Mouse (Mus musculus) G1E (cell line): Measurements from ENCODE around the gene Dnajc5g. TPM values are rescaled to one million over a fixed set of nuclear protein-coding genes. Genes with fewer than 3 reads are reported as not detected.

Source experiments
- ATAC-seq: 2 replicates; pipeline ENCODE4 v1.8.0; 2016; ENCODE audit warnings: mild to moderate bottlenecking; ENCODE audit not compliant: insufficient number of reproducible peaks, poor library complexity, low FRiP score, severe bottlenecking; ENCODE audit errors: extremely low read depth
- DNase-seq: peaks from one replicate; pipeline ENCODE4 v3.0.0; 2012; ENCODE audit warnings: low spot score
- H3K27me3 ChIP-seq: 2 replicates; pipeline ENCODE4 v1.6.1; 2012; ENCODE audit warnings: mild to moderate bottlenecking, low read length, inconsistent platforms; ENCODE audit not compliant: insufficient read depth
- H3K36me3 ChIP-seq: replicated peaks from 2 replicates; pipeline ENCODE3; 2012; ENCODE audit warnings: mild to moderate bottlenecking, inconsistent platforms
- H3K4me1 ChIP-seq: 2 replicates; pipeline ENCODE4 v1.6.1; 2012; ENCODE audit warnings: low read depth, low read length, inconsistent platforms, mixed read lengths; ENCODE audit not compliant: insufficient read depth
- H3K4me3 ChIP-seq: 2 replicates; pipeline ENCODE4 v1.5.1; 2012; ENCODE audit warnings: low read depth, mild to moderate bottlenecking, inconsistent platforms, low read length, moderate library complexity, mixed read lengths
- H3K9me3 ChIP-seq: replicated peaks from 2 replicates; pipeline ENCODE4 v1.6.1; 2012; ENCODE audit warnings: inconsistent platforms
- CTCF ChIP-seq: IDR thresholded peaks from 2 replicates; pipeline ENCODE4 v1.5.1; 2012; ENCODE audit warnings: low read depth, low read length, inconsistent platforms, mixed read lengths
- GATA1 ChIP-seq: IDR thresholded peaks from 2 replicates; pipeline ENCODE4 v1.6.1; 2012; ENCODE audit warnings: borderline replicate concordance, low read length, inconsistent platforms, mixed read lengths
- GATA2 ChIP-seq: IDR thresholded peaks from 2 replicates; pipeline ENCODE4 v1.6.1; 2012; ENCODE audit warnings: low read depth, low read length, inconsistent platforms, borderline replicate concordance
- POLR2AphosphoS5 ChIP-seq: IDR thresholded peaks from 2 replicates; pipeline ENCODE4 v1.6.1; 2012; ENCODE audit warnings: low read depth, low read length, inconsistent platforms; ENCODE audit not compliant: insufficient replicate concordance
- TAL1 ChIP-seq: conservative IDR thresholded peaks from 2 replicates; pipeline ENCODE4 v1.6.1; 2012; ENCODE audit warnings: low read depth, low read length, inconsistent platforms, mixed read lengths
- polyA plus RNA-seq: library from polyadenylated mRNA; stranded (reverse); fragments of >175 nt; gene quantifications from 2 replicates; pipeline ENCODE4 v1.2.3, GENCODE M21; 2012
- total RNA-seq, 2 experiments: library from RNA; stranded (forward) in 1 of 2; stranded (reverse) in 1 of 2; fragments of 200-1000 nt in 1 of 2; fragments of >200 nt in 1 of 2; fragmentation: Nextera tagmentation in 1 of 2; gene quantifications; 2 replicates each; pipeline ENCODE4 v1.2.3; 2014 to 2017

Gene Dnajc5g
- total and polyA plus RNA-seq, 3 experiments = not detected

DNA sequence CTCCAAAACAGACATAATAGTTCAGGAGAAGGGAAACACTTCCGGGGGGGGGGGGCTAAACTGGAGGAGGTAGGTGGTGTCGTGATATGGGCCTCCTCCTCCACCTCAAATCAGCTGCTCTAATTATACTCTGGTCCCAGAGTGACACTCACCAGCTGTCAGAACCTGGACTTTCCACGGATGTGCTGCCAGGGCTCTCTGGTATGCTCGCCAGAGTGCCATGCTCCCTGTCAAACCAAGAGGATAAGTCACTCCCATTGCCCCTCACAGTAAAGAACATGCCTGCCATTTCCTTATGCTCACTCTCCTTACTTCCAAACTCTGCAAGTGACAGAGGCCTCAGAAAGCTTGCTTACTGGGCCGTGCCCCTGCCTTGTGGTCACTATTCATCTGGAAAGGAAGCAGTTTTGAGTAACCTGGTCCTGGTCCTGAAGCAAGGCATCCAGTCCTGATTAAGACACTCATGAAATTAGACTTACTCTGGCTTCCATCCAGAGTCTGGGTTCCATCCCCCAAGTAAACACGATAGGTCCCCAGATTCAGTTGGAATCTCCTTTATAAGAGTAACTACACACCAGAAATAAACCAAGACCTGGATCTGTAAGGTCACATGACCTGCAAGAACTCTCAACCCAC, 47.5 kb downstream of the Dnajc5g start:
- no peak for DNase-seq
- TF ChIP-seq GATA2 = no peak
- TF ChIP-seq GATA1 = no peak
- TF ChIP-seq POLR2AphosphoS5 = no peak
- TF ChIP-seq CTCF = no peak
- TF ChIP-seq TAL1 = no peak
- peak overlapping the region; percentile 84 for H3K4me3 ChIP-seq
- H3K4me1 ChIP-seq = peaks cover 33% of the 10 kb centered on the region
- ATAC-seq = no peak
- H3K9me3 ChIP-seq = no peaks in the 10 kb centered on the region
- no peaks in the 10 kb centered on the region for H3K27me3 ChIP-seq
- peaks cover 69% of the 10 kb centered on the region for H3K36me3 ChIP-seq

DNA sequence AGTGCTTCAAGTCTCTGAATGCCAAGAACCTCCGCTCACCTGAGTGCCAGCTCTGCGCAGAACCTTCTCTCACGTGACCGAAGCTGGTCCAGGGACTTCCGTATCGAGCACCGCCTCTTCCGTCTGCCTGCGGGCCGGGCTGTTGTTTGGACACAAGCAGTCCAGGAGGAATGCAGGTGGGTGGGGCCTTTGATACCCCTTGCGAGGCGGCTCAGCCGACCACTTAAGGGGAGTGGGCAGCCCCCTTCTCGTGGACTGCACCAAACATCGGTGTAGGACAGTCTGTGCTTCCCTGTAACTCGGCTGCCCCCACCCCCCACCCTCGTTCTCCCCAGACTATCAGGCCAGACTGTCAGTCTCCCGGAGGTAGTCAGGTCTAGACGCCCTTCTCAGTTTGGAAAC, 48.1 kb downstream of the Dnajc5g start, which contains the start of gene Mpv17:
Gene Mpv17, minus strand, starts transcription at position 100 of the 402 bp plus-strand sequence.
- H3K27me3 ChIP-seq = no peaks in the 10 kb centered on the region
- peaks cover 33% of the 10 kb centered on the region for H3K4me1 ChIP-seq
- peaks cover 72% of the 10 kb centered on the region for H3K36me3 ChIP-seq
- H3K9me3 ChIP-seq = no peaks in the 10 kb centered on the region
- no peak for TF ChIP-seq GATA1
- TF ChIP-seq GATA2 = no peak
- TF ChIP-seq POLR2AphosphoS5 = no peak
- TF ChIP-seq TAL1 = no peak
- no peak for TF ChIP-seq CTCF
- ATAC-seq = peak; percentile 92
- DNase-seq = peak; percentile 90
- H3K4me3 ChIP-seq = peak within 1 kb of the TSS; percentile 84

Other genes with a start within 250 kb of the Dnajc5g start
Only the 20 nearest of the 27 such genes appear.
- gene Cgref1, start 160.7 kb upstream of the Dnajc5g start, total RNA-seq (2014; fragmentation: Nextera tagmentation) = not detected in 2 replicates
- gene Cgref1, start 160.7 kb upstream of the Dnajc5g start, total RNA-seq (2017) = 0.33 TPM in 1 of 2 replicates, not detected in the other
- not detected in 2 replicates for gene Cgref1, start 160.7 kb upstream of the Dnajc5g start, polyA plus RNA-seq
- 50.3 and 82.7 TPM in 2 replicates for gene Preb, start 145.9 kb upstream of the Dnajc5g start, total RNA-seq (2014; fragmentation: Nextera tagmentation)
- 35.4 and 42.5 TPM in 2 replicates for gene Preb, start 145.9 kb upstream of the Dnajc5g start, total RNA-seq (2017)
- gene Preb, start 145.9 kb upstream of the Dnajc5g start, polyA plus RNA-seq = 48.9 and 74.7 TPM in 2 replicates
- not detected in 2 replicates for gene Tcf23, start 137.6 kb upstream of the Dnajc5g start, total RNA-seq (2014; fragmentation: Nextera tagmentation)
- gene Tcf23, start 137.6 kb upstream of the Dnajc5g start, total RNA-seq (2017) = 0.12 TPM in 1 of 2 replicates, not detected in the other
- gene Tcf23, start 137.6 kb upstream of the Dnajc5g start, polyA plus RNA-seq = not detected in 2 replicates
- gene Atraid, start 58.0 kb upstream of the Dnajc5g start, total RNA-seq (2014; fragmentation: Nextera tagmentation) = 81.9 and 89.6 TPM in 2 replicates
- 50.0 and 54.0 TPM in 2 replicates for gene Atraid, start 58.0 kb upstream of the Dnajc5g start, total RNA-seq (2017)
- 11.6 and 15.6 TPM in 2 replicates for gene Atraid, start 58.0 kb upstream of the Dnajc5g start, polyA plus RNA-seq
- gene Slc5a6, start 57.4 kb upstream of the Dnajc5g start, total RNA-seq (2014; fragmentation: Nextera tagmentation) = 3.2 and 4.0 TPM in 2 replicates
- 2.2 and 5.2 TPM in 2 replicates for gene Slc5a6, start 57.4 kb upstream of the Dnajc5g start, total RNA-seq (2017)
- gene Slc5a6, start 57.4 kb upstream of the Dnajc5g start, polyA plus RNA-seq = 9.5 and 11.9 TPM in 2 replicates
- 87.7 and 102 TPM in 2 replicates for gene Cad, start 51.5 kb upstream of the Dnajc5g start, total RNA-seq (2014; fragmentation: Nextera tagmentation)
- gene Cad, start 51.5 kb upstream of the Dnajc5g start, total RNA-seq (2017) = 18.5 and 20.2 TPM in 2 replicates
- gene Cad, start 51.5 kb upstream of the Dnajc5g start, polyA plus RNA-seq = 426 and 438 TPM in 2 replicates
- gene Slc30a3, start 2.0 kb downstream of the Dnajc5g start, total RNA-seq (2014; fragmentation: Nextera tagmentation) = not detected in 2 replicates
- 0.05 TPM in 1 of 2 replicates, not detected in the other for gene Slc30a3, start 2.0 kb downstream of the Dnajc5g start, total RNA-seq (2017)
- not detected in 2 replicates for gene Slc30a3, start 2.0 kb downstream of the Dnajc5g start, polyA plus RNA-seq
- gene Trim54, start 10.4 kb downstream of the Dnajc5g start, total RNA-seq (2014; fragmentation: Nextera tagmentation) = not detected in 2 replicates
- gene Trim54, start 10.4 kb downstream of the Dnajc5g start, total RNA-seq (2017) = not detected in 2 replicates
- not detected in 2 replicates for gene Trim54, start 10.4 kb downstream of the Dnajc5g start, polyA plus RNA-seq
- not detected in 2 replicates for gene Ucn, start 32.5 kb downstream of the Dnajc5g start, total RNA-seq (2014; fragmentation: Nextera tagmentation)
- gene Ucn, start 32.5 kb downstream of the Dnajc5g start, total RNA-seq (2017) = not detected in 2 replicates
- not detected in 2 replicates for gene Ucn, start 32.5 kb downstream of the Dnajc5g start, polyA plus RNA-seq
- 56.6 and 78.2 TPM in 2 replicates for gene Mpv17, start 48.0 kb downstream of the Dnajc5g start, total RNA-seq (2014; fragmentation: Nextera tagmentation)
- gene Mpv17, start 48.0 kb downstream of the Dnajc5g start, total RNA-seq (2017) = 69.8 and 70.3 TPM in 2 replicates
- 27.7 and 31.2 TPM in 2 replicates for gene Mpv17, start 48.0 kb downstream of the Dnajc5g start, polyA plus RNA-seq
- 5.4 and 7.1 TPM in 2 replicates for gene Gm29609, start 73.6 kb downstream of the Dnajc5g start, total RNA-seq (2014; fragmentation: Nextera tagmentation)
- gene Gm29609, start 73.6 kb downstream of the Dnajc5g start, total RNA-seq (2017) = 2.8 and 4.4 TPM in 2 replicates
- 4.3 and 7.2 TPM in 2 replicates for gene Gm29609, start 73.6 kb downstream of the Dnajc5g start, polyA plus RNA-seq
- gene Gtf3c2, start 73.9 kb downstream of the Dnajc5g start, total RNA-seq (2014; fragmentation: Nextera tagmentation) = 161 and 164 TPM in 2 replicates
- gene Gtf3c2, start 73.9 kb downstream of the Dnajc5g start, total RNA-seq (2017) = 51.1 and 65.1 TPM in 2 replicates
- gene Gtf3c2, start 73.9 kb downstream of the Dnajc5g start, polyA plus RNA-seq = 57.0 and 88.3 TPM in 2 replicates
- gene Snx17, start 86.9 kb downstream of the Dnajc5g start, total RNA-seq (2014; fragmentation: Nextera tagmentation) = 35.3 and 42.8 TPM in 2 replicates
- gene Snx17, start 86.9 kb downstream of the Dnajc5g start, total RNA-seq (2017) = 56.5 and 65.1 TPM in 2 replicates
- 36.0 and 37.0 TPM in 2 replicates for gene Snx17, start 86.9 kb downstream of the Dnajc5g start, polyA plus RNA-seq
- gene Eif2b4, start 87.1 kb downstream of the Dnajc5g start, total RNA-seq (2014; fragmentation: Nextera tagmentation) = 43.3 and 104 TPM in 2 replicates
- 43.6 and 49.3 TPM in 2 replicates for gene Eif2b4, start 87.1 kb downstream of the Dnajc5g start, total RNA-seq (2017)
- 139 and 201 TPM in 2 replicates for gene Eif2b4, start 87.1 kb downstream of the Dnajc5g start, polyA plus RNA-seq
- gene Zfp513, start 96.0 kb downstream of the Dnajc5g start, total RNA-seq (2014; fragmentation: Nextera tagmentation) = 9.4 and 12.2 TPM in 2 replicates
- 7.0 and 7.6 TPM in 2 replicates for gene Zfp513, start 96.0 kb downstream of the Dnajc5g start, total RNA-seq (2017)
- gene Zfp513, start 96.0 kb downstream of the Dnajc5g start, polyA plus RNA-seq = 35.7 and 48.2 TPM in 2 replicates
- 168 and 173 TPM in 2 replicates for gene Ppm1g, start 114.4 kb downstream of the Dnajc5g start, total RNA-seq (2014; fragmentation: Nextera tagmentation)
- gene Ppm1g, start 114.4 kb downstream of the Dnajc5g start, total RNA-seq (2017) = 158 and 176 TPM in 2 replicates
- gene Ppm1g, start 114.4 kb downstream of the Dnajc5g start, polyA plus RNA-seq = 297 and 362 TPM in 2 replicates
- 38.2 and 49.6 TPM in 2 replicates for gene Nrbp1, start 134.6 kb downstream of the Dnajc5g start, total RNA-seq (2014; fragmentation: Nextera tagmentation)
- 76.8 and 77.1 TPM in 2 replicates for gene Nrbp1, start 134.6 kb downstream of the Dnajc5g start, total RNA-seq (2017)
- 15.1 and 17.3 TPM in 2 replicates for gene Nrbp1, start 134.6 kb downstream of the Dnajc5g start, polyA plus RNA-seq
- gene Gm9970, start 134.9 kb downstream of the Dnajc5g start, total RNA-seq (2014; fragmentation: Nextera tagmentation) = not detected in 2 replicates
- gene Gm9970, start 134.9 kb downstream of the Dnajc5g start, total RNA-seq (2017) = 0.29 TPM in 1 of 2 replicates, not detected in the other
- 0.10 and 0.18 TPM in 2 replicates for gene Gm9970, start 134.9 kb downstream of the Dnajc5g start, polyA plus RNA-seq
- gene Krtcap3, start 145.4 kb downstream of the Dnajc5g start, total RNA-seq (2014; fragmentation: Nextera tagmentation) = 3.8 and 8.8 TPM in 2 replicates
- gene Krtcap3, start 145.4 kb downstream of the Dnajc5g start, total RNA-seq (2017) = 6.4 and 10.5 TPM in 2 replicates
- gene Krtcap3, start 145.4 kb downstream of the Dnajc5g start, polyA plus RNA-seq = 9.4 and 11.8 TPM in 2 replicates
- gene Ift172, start 184.8 kb downstream of the Dnajc5g start, total RNA-seq (2014; fragmentation: Nextera tagmentation) = 19.0 and 21.5 TPM in 2 replicates
- 24.2 and 24.3 TPM in 2 replicates for gene Ift172, start 184.8 kb downstream of the Dnajc5g start, total RNA-seq (2017)
- 32.5 and 37.8 TPM in 2 replicates for gene Ift172, start 184.8 kb downstream of the Dnajc5g start, polyA plus RNA-seq